Mouse (Mus musculus) embryo, embryonic 11 days (tissue): ENCODE data around the gene Zfp947.
"Not testable (repeated sequence)": the region's sequence is repeated elsewhere in the genome, so short reads cannot be mapped to it uniquely, and the experiment has no call there.

Experiments
- DNase-seq: peaks from one replicate; pipeline ENCODE4 v3.0.0-alpha.2; 2015

Gene Zfp947

GRCm38 (mm10) chr17:22165722-22166294, at the start of gene Zfp947:
Gene Zfp947, minus strand, starts transcription at chr17:22166190.
- peak; percentile 61 for DNase-seq

DNA sequence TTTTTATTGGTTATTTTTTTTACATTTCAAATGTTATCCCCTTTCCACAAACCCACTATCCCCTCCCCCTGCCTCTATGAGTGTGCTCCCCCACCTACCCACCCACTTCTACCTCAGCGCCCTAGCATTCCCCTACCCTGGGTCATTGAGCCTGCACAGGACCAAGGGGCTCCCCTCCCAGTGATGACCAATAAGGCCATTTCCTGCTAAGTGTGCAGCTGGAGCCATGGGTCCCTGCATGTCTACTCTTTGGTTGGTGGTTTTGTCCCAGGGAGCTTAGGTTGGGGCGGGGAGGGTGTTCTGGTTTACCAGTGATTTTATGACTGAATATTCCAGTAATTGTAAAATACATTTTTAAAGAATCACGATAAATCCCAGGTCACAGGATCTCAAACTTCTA, 686 bp downstream of the Zfp947 start:
- DNase-seq = peak; percentile 1

- DNase-seq = not testable (repeated sequence)
Observed at GRCm38 (mm10) chr17:22153951-22154350, 12.0 kb downstream of the Zfp947 start.

GRCm38 (mm10) chr17:22118770-22119169, 47.2 kb downstream of the Zfp947 start:
- DNase-seq = no peak
